Mouse (Mus musculus) hindbrain, embryonic 12.5 days (tissue): ENCODE results near the gene Fstl3. TPM values are rescaled to one million over a fixed set of nuclear protein-coding genes. Genes with fewer than 3 reads are reported as not detected.

Experiments
- ATAC-seq: fragments of 200-750 bp; cut with Nextera tagmentation; 2 replicates; pipeline ENCODE4 v1.8.0; 2017; ENCODE audit warnings: moderate TSS enrichment; ENCODE audit not compliant: low FRiP score
- H3K27ac ChIP-seq: fragments of 300-500 bp; sonication (generic); 2 replicates; pipeline ENCODE4 v1.5.1; 2016; ENCODE audit warnings: mild to moderate bottlenecking
- H3K27me3 ChIP-seq: fragments of 300-500 bp; sonication (generic); 2 replicates; pipeline ENCODE4 v1.6.1; 2016; ENCODE audit warnings: mild to moderate bottlenecking
- H3K36me3 ChIP-seq: fragments of 300-500 bp; sonication (generic); 2 replicates; pipeline ENCODE4 v1.6.1; 2016; ENCODE audit warnings: mild to moderate bottlenecking
- H3K4me1 ChIP-seq: fragments of 300-500 bp; sonication (generic); 2 replicates; pipeline ENCODE4 v1.6.1; 2016
- H3K4me2 ChIP-seq: fragments of 300-500 bp; sonication (generic); replicated peaks from 2 replicates; pipeline ENCODE4 v1.6.1; 2016; ENCODE audit warnings: mild to moderate bottlenecking
- H3K4me3 ChIP-seq: fragments of 300-500 bp; sonication (generic); 2 replicates; pipeline ENCODE4 v1.5.1; 2016; ENCODE audit warnings: mild to moderate bottlenecking
- H3K9ac ChIP-seq: fragments of 300-500 bp; sonication (generic); 2 replicates; pipeline ENCODE4 v1.6.1; 2016; ENCODE audit warnings: mild to moderate bottlenecking, moderate library complexity
- H3K9me3 ChIP-seq: fragments of 300-500 bp; sonication (generic); replicated peaks from 2 replicates; pipeline ENCODE4 v1.6.1; 2016; ENCODE audit warnings: mild to moderate bottlenecking
- WGBS: fragments of 180-500 bp; shearing (Covaris S2); methylation state at CpG from one replicate; pipeline ENCODE4 v1.1.7; 2016; 5-methylcytosine and 5-hydroxymethylcytosine counted together
- polyA plus RNA-seq: library from polyadenylated mRNA; unstranded; fragments of >200 nt; fragmentation: Nextera tagmentation; extraction: Ambion mirVana; gene quantifications from 2 replicates; pipeline ENCODE4 v1.2.1, GENCODE M21; 2016

The Fstl3 gene
- polyA plus RNA-seq, 1 experiment from 2014 or later: 2.3 TPM

DNA sequence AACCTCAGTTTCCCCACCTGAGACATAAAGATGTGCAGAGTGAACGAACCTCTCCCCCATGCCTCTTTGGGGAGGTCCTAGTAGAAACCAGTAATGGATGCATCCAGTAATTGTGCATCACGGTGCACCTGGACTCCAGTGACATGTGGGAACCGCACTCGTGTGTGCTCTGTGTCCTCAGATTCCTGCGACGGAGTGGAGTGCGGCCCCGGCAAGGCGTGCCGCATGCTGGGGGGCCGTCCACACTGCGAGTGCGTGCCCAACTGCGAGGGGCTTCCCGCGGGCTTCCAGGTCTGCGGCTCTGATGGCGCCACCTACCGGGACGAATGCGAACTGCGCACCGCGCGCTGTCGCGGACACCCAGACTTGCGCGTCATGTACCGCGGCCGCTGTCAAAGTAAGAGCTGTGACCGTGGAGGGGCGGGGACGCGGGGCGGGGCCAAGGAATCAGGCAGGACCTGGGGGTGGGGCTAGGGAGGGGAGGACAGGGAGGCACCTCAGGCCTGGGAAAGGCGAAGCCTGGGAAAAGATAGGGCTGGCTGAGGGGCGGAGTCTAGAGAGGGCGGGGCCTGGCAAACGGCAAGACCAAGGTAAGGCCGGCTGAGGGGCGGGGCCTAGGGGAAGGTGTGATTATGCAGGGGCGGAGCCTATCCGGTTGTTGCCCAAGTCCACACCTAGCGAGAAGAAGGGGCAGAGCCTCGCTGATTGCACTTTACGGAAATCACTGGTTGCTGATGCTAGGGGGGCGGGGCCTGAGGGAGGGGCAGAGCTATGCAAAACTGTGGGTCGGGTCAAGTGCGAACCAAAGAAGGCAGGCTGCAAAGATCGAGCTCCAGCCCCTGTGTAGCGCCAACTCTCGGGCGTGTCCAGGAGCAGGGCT, 3.0 kb downstream of the Fstl3 start:
- Histone ChIP-seq H3K9me3 (no peaks in the 10 kb centered on the region; the same call in 1 of the 2 replicates), H3K27me3 (peaks cover 80% of the 10 kb centered on the region), H3K4me1 (peaks cover 34% of the 10 kb centered on the region), H3K36me3 (no peaks in the 10 kb centered on the region), H3K27ac (no peak overlapping the region), H3K4me3 (peak overlapping the region; percentile 36), H3K4me2 (peak overlapping the region; percentile 67), H3K9ac (peak overlapping the region; percentile 50; the same call in 1 of the 2 replicates)
- WGBS: 1% methylated on average over 52 of the region's 55 CpGs
- ATAC-seq: peak; percentile 89

DNA sequence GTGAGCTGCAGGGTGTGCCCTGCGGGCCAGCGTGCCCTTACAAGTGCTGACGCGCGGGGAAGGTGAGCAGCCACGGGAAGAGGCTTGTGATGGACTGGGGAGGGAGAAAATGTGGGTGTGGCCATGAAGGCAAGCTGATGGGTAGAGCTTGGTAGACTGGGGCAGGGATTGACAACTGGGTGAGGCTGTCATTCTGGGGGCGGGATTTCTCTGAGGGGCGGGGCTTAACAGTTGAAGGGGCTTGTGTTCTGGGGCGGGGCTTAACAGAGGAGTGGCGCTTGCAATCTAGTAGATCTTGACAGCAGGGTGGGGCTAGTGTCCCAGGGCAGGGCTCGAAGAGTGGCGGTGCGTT, 3.6 kb downstream of the Fstl3 start:
- under 1% methylated on average over 12 of the region's 13 CpGs for WGBS
- no peak overlapping the region for H3K27ac ChIP-seq
- 0 out of 2 replicates have a peak, but pooled peaks have one; percentile 5 for ATAC-seq
- H3K4me3 ChIP-seq: peak overlapping the region; percentile 36
- no peaks in the 10 kb centered on the region for H3K36me3 ChIP-seq
- no peaks in the 10 kb centered on the region for H3K9me3 ChIP-seq
- H3K27me3 ChIP-seq: peaks cover 82% of the 10 kb centered on the region
- H3K4me2 ChIP-seq: peak overlapping the region; percentile 67
- peaks cover 34% of the 10 kb centered on the region for H3K4me1 ChIP-seq
- H3K9ac ChIP-seq: peak overlapping the region; percentile 50; the same call in 1 of the 2 replicates

DNA sequence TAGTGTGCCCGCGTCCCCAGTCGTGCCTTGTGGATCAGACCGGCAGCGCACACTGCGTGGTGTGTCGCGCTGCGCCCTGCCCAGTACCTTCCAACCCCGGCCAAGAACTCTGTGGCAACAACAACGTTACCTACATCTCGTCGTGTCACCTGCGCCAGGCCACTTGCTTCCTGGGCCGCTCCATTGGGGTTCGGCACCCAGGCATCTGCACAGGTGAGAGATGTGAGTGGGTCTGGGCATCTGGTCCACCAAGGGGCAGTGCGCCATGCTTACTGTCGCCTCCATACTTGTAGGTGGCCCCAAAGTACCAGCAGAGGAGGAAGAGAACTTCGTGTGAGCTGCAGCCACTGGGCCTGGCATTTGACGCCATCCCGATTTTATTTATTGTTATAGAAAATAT, 4.1 kb downstream of the Fstl3 start:
- no peak for ATAC-seq
- Histone ChIP-seq H3K9ac (no peak overlapping the region), H3K4me2 (peak overlapping the region; percentile 67), H3K27ac (no peak overlapping the region), H3K27me3 (peaks cover 79% of the 10 kb centered on the region), H3K4me1 (peaks cover 34% of the 10 kb centered on the region), H3K4me3 (peak overlapping the region; percentile 36), H3K36me3 (no peaks in the 10 kb centered on the region), H3K9me3 (no peaks in the 10 kb centered on the region)
- 29% methylated on average over 21 of the region's 21 CpGs for WGBS

DNA sequence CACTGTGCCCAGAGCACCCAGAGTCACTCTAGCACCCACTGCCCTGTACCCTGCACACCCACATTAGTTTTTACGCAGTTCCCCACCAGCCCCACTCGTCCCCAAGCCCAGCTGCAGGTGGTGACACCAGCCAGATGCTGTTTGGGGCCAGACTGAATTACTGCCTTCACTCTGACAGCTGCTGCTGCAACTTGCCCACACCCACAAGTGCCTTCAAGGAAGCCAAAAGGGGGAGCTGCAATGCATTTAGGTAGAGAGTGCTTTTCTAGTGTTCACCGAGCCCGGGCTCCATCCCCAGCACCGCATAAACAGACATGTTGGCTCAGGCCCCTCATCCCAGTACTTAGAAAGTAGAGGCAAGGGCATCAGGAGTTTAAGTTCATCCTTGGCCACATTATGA, 4.9 kb downstream of the Fstl3 start:
- no peak for ATAC-seq
- WGBS: 56% methylated on average over 5 of the region's 5 CpGs
- Histone ChIP-seq H3K4me3 (no peak overlapping the region), H3K4me2 (no peak overlapping the region), H3K27me3 (peaks cover 71% of the 10 kb centered on the region), H3K27ac (no peak overlapping the region), H3K4me1 (peaks cover 32% of the 10 kb centered on the region), H3K36me3 (no peaks in the 10 kb centered on the region), H3K9ac (no peak overlapping the region), H3K9me3 (no peaks in the 10 kb centered on the region)

DNA sequence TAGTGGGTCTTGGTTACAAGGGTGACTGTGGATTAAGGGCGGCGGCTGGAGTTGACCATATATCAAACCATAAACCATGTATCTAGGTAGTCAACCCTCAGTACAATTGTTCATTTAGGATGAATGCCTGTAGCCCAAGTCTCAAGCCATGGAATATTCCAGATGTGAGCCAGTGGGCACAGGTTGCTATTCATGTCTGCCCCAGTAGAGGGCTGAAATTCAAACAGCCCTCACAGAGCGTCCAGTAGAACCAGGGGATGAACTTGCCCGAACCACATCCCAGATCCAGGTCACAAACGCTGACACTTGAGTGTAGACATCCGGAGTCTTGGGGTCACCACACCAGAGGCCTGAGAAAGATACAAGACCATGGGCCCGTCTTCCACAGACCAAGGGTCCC, 6.0 kb downstream of the Fstl3 start:
- WGBS: 69% methylated on average over 7 of the region's 7 CpGs
- Histone ChIP-seq H3K4me3 (no peak overlapping the region), H3K9me3 (no peaks in the 10 kb centered on the region), H3K27ac (no peak overlapping the region), H3K4me1 (peaks cover 21% of the 10 kb centered on the region), H3K27me3 (peaks cover 60% of the 10 kb centered on the region), H3K9ac (no peak overlapping the region), H3K36me3 (no peaks in the 10 kb centered on the region), H3K4me2 (no peak overlapping the region)
- no peak for ATAC-seq

DNA sequence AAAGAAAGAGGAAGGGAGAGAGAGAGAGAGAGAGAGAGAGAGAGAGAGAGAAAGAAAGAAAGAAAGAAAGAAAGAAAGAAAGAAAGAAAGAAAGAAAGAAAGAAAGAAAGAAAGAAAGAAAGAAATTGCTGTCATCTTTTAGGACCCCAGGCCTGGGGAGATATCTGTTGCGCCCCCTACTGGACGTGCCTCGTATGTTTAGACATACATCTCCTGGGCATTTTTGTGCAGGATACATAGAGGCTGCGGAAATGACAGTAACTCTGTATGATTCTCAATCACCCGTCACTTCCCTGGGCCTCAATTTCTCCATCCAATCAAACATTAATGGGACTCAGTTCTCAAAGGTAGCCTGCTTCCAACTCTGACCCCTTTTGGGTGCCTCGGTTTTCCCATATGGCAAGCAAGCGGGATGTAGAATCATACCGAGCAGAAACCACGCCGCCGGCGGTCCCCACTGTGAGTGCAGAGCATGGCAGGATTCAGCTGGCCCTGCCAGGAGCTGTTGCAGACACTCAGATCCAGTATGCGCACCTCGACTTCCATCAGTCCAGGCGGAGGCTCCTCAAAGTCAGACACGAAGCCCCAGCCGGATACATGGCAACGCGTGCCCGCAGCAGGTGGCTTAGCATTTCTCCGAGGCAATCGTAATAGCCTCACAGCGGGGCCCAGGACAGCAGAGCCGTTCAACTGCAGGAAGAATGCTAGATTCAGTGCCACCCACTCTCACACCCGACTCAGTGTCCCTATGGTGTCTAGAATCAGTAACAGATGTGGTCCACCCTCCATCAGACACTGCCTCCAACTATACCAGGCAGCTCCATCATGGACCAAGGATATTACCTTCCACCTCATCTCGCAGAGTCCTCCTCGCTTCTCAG, 7.1 kb downstream of the Fstl3 start:
- Histone ChIP-seq H3K4me3 (no peak overlapping the region), H3K27me3 (peaks cover 49% of the 10 kb centered on the region), H3K4me1 (peaks cover 20% of the 10 kb centered on the region), H3K36me3 (no peaks in the 10 kb centered on the region), H3K4me2 (no peak overlapping the region), H3K27ac (no peak overlapping the region), H3K9me3 (no peaks in the 10 kb centered on the region), H3K9ac (no peak overlapping the region)
- 36% methylated on average over 27 of the region's 27 CpGs for WGBS
- no peak for ATAC-seq

DNA sequence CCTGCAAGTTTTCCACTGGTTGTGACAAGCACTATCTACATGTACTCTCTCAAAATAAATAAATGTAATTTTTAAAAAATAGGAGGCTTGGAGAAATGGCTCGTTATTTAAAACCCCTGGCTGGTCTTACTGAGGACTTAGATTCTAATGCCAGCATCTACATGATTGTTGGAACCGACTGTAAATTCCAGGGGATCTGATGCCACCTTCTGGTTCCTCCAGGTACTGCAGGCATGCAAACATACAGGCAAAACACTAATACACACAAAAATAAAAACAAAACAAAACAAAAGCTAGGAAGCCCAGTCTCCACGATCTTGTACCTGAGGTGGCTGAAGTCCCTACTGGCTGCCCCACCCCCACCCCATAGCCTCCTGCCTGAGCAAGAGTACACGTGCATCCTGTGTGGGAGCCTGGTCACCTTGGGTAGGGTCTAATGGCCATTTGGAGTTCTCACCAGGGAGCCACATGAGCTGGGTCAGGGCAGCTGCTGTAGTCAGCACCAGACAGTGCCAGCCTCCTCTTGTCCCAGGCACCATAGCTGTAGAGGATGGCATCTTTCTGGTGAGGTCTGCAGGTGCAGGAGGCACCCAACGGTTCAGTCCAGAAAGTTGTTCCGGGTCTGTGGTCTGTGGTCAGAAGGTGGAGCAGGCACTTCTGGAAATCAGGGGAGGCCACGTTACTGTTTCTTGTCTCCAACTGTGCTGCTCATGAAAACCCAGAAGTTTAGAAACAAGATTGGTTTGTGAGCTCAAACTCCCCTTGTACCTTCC, 11.5 kb downstream of the Fstl3 start:
- Histone ChIP-seq H3K36me3 (no peaks in the 10 kb centered on the region), H3K9me3 (no peaks in the 10 kb centered on the region), H3K27ac (no peak overlapping the region), H3K9ac (no peak overlapping the region), H3K27me3 (peaks cover 13% of the 10 kb centered on the region), H3K4me1 (peaks cover 9% of the 10 kb centered on the region; the same call in 1 of the 2 replicates), H3K4me3 (no peak overlapping the region), H3K4me2 (no peak overlapping the region)
- ATAC-seq: no peak
- WGBS: 38% methylated on average over 7 of the region's 7 CpGs

DNA sequence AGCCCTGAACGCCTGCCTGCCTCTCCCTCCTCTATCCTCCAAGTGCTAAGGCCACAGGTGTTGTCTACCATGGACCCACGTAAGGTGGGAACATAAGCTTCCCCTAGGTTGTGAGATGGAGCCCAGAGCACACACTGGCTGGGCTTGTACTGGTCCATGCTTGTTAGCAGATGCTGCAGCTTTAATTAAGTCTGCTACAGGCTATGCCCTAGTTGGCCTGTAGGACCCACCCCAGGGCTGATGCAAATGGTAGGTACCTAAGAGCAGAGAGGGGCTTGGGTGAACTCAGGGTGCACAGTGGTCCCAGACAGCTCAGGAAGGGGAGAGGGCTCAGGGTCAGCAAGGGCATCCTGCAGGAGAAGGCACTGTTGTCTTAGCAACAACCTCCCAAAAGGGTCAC, 12.5 kb downstream of the Fstl3 start:
- Histone ChIP-seq H3K27ac (no peak overlapping the region), H3K4me2 (no peak overlapping the region), H3K27me3 (peaks cover 6% of the 10 kb centered on the region), H3K9ac (no peak overlapping the region), H3K4me3 (no peak overlapping the region), H3K36me3 (no peaks in the 10 kb centered on the region), H3K9me3 (no peaks in the 10 kb centered on the region), H3K4me1 (peaks cover 10% of the 10 kb centered on the region)
- WGBS: 51% methylated on average over 2 of the region's 2 CpGs
- no peak for ATAC-seq

DNA sequence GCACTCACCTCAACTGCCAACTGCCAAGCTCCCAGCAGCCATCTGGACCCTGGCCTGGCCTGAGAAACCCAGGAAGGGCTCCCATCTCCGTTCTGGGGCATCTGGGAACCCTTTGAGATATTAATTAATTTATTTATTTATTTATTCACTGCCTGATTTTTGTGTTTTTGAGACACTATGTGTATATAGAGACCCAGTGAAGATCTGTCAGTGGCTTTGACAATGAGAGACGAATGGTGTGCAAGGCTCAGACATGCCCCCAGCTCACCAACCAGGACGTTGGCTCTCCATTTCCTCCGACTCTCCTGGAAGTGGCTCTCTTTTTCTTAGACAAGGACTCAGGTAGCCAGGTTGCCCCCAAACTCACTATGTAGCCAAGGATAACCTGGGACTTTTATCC, 13.8 kb downstream of the Fstl3 start, which contains the start of gene Prss57:
Gene Prss57 (minus strand): TSS at position 101 of the 400 bp plus-strand sequence.
- no peaks in the 10 kb centered on the region for H3K9me3 ChIP-seq
- no peaks in the 10 kb centered on the region for H3K36me3 ChIP-seq
- H3K27ac ChIP-seq: no peak within 1 kb of the TSS
- H3K9ac ChIP-seq: no peak within 1 kb of the TSS
- H3K4me3 ChIP-seq: no peak within 1 kb of the TSS
- H3K27me3 ChIP-seq: no peaks in the 10 kb centered on the region
- peaks cover 18% of the 10 kb centered on the region for H3K4me1 ChIP-seq
- H3K4me2 ChIP-seq: no peak within 1 kb of the TSS
- ATAC-seq: no peak
- 84% methylated on average over 4 of the region's 4 CpGs for WGBS

DNA sequence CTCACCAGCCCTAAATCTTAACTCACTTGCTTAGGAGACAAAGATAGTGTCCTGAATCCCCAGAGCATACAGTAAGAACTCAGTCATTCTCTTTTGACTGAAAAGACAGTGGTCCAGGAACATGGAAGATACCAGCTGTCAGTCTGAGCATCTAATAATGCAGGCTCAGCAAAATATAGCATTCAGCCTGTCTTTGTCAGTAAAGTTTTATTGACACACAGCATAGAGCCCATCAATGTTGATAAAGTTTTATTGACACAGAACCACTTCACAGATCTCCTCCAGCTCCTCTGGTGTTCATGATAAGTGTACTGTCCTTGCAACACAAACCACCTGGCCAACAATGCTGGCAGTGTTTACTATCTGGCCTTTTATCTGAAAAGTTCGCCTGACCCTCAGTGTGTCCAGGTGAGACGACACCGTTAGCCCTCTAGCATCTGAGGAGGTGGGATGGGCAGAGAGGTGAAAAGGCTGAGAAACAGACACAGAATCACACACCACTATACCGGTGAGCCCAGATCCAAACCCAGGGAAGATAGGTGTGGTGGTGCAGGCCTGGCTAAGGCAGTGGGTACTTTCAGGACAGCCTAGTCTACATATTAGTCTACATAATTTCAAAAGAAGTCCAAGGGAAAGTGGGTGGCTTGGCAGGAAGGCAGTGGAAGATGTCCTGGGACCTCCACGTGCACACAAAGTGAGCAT, 15.4 kb downstream of the Fstl3 start:
- Histone ChIP-seq H3K27me3 (no peaks in the 10 kb centered on the region), H3K4me1 (peaks cover 33% of the 10 kb centered on the region), H3K36me3 (no peaks in the 10 kb centered on the region), H3K4me3 (no peak overlapping the region), H3K9me3 (no peaks in the 10 kb centered on the region), H3K9ac (peak overlapping the region; percentile 98; the same call in 1 of the 2 replicates), H3K27ac (peak overlapping the region; percentile 18; the same call in 1 of the 2 replicates), H3K4me2 (peak overlapping the region; percentile 90; the same call in 1 of the 2 replicates)
- ATAC-seq: no peak
- WGBS: 81% methylated on average over 5 of the region's 5 CpGs

DNA sequence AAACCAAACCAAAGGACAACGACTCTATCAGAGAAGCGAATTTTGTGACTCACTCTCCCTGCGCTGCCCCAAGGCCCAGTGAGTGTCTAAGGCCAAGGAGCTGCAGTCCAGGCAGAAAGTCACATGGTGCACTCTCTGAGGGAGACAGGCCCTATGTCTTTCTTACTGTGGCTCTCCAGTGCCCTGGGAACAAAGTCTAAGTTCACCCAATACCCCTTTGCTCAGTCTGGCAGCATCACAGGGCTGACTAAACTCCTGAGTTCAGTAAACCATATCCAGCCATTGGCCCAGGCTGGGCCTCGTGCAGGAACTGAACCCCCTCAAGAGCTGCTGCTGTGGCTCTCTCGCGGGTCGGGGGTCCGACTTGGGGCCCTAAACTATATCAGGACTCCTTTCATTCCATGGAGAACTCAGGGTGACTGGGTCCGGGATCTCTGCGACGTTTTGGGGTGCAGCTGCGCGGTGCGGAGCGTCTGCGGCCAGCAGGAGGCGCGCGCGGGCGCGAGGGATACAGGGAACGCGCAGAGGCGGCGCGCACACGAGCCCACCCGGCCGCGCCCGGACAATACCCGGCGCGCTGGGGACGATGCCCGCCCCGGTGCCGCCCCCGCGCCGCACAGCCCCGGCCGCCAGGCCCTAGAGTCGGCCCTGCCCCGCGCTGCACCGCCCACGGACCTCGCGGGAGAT, 16.1 kb downstream of the Fstl3 start, which contains the start of gene Palm:
Gene Palm (plus strand): TSS at position 522 of the 687 bp plus-strand sequence.
- peak within 1 kb of the TSS; percentile 98 for H3K9ac ChIP-seq
- 6% methylated on average over 43 of the region's 51 CpGs for WGBS
- H3K36me3 ChIP-seq: no peaks in the 10 kb centered on the region
- peak within 1 kb of the TSS; percentile 90 for H3K4me2 ChIP-seq
- peak within 1 kb of the TSS; percentile 95 for H3K4me3 ChIP-seq
- H3K27me3 ChIP-seq: no peaks in the 10 kb centered on the region
- peak; percentile 66 for ATAC-seq
- H3K27ac ChIP-seq: peak within 1 kb of the TSS; percentile 94
- peaks cover 38% of the 10 kb centered on the region for H3K4me1 ChIP-seq
- H3K9me3 ChIP-seq: no peaks in the 10 kb centered on the region
